Mouse (Mus musculus): ENCODE measurements around the gene Sar1b.
"Not testable (repeated sequence)": the region's sequence is repeated elsewhere in the genome, so short reads cannot be mapped to it uniquely, and the experiment has no call there.

Gene Sar1b

DNA sequence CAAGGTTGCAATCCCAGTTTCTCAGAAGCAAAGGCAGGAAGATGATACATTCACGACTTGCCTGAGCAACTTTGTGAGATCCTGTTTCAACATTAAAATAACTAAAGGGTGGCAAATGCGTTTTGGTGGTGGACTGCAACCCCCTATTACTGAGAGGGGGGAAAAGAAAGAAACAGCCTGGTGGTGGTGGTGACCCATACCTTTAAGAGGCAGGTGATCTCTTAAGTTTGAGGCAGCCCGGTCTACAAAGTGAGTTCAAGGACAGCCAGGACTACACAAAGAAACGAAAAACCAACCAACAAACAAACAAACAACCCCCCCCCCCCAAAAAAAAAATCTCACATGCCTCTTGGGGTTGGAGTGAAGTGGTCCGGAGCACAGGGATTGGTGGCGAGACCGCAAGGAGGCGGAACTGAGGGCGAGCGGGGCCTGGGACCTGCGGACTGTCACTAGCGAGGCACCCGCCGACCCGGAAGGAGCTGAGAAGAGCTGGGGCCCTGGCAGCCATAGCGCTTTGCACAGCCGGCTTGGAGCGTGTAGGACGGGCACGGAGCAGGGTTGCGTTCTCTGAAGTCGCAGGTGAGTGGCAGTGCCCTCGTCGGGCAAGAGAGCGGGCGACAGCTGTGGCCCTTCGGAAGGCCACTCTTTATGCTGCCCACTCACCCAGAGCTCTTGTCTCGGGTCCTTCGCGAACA is at the start of gene Sar1b, which contains the start of gene Sec24a:
Sar1b (plus strand) TSS at position 475 of the 695 bp plus-strand sequence.
Sec24a (minus strand) TSS at position 422 of the 695 bp plus-strand sequence.
- DNase-seq = peak; percentile 74 to 81

DNA sequence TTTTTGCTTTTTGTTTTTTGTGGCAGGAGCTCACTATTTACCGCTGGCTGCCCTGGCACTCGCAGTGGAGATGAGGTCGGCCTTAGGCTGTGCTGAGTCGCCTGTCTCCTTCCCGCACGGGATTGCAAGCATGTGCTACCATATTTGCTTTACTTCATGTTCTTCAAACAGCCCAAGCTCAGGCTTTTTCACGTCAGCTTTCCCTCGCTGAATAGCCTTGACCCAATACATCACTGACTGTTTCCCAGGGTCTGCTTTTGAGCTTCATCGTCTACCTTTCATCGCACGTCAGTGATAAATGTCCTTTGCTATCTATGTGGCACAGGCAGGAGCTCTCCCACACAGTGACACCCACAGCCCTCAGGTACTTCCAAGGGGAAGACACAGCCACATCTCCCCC is 42.4 kb upstream of the Sar1b start:
- no peak for DNase-seq

DNA sequence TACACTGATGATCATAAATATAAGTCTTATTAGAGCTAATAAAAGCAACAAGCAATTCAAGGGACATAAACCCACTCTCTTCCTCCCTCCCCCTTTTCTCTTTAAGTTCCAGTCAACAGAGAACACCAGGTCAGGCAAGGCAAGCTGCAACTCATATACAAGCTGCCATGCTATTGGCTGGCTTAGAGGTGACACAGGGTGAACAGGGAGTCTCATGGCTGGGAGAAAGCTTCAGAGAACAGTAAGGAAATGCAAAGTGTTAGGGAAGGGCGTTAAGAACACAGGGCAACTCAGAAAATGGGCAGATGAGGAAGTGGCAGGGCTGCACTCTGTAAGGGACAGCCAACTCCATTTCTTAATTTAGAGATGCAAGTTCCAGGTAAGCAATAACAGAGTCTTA is 30.6 kb upstream of the Sar1b start:
- DNase-seq = no peak

DNA sequence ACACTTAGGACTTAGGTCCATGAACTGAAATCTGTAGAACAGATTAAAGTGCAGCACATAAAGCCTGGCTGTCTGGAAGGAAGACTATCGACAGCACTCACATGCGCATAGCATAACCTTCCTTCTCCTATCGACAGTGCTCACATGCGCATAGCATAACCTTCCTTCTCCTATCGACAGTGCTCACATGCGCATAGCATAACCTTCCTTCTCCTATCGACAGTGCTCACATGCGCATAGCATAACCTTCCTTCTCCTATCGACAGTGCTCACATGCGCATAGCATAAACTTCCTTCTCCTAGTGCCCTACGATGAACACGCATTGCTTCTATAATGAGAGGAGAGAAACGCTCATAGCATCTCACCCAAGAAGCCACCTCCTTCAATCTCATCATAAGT is 29.3 kb upstream of the Sar1b start:
- not testable (repeated sequence) for DNase-seq

DNA sequence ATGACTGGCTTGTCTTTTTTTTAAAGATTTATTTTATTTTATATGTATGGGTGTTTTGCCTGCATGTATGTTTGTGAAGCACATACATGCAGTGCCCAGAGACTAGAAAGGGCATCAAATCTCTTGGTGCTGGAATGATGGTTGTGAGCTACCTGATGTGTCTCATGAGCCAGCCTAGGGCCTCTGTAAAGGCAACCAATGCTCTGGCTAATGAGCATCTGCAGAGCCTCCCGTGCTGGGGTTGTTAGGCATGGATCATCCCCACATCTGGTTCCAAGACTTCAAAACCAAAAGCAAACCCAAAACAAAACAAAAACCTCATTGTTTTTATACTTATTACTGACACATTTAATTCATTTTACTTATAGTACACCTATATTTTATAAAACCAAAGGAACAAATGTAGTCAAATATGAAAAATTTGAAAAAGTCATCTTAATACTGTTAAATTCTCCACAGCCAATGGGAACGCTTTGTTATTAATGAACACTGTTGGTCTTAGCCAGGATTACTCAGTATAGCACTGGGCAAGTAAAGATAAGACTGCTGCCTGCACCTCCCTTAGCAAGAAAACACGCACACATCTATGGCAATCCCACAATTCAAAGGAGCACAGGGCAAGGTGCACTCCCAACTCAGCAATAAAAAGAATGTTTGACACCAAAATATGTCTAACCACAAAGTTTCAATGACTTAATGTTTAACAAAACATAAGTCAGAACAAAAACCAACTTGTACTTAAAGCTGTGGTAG is 24.7 kb upstream of the Sar1b start:
- no peak for DNase-seq

DNA sequence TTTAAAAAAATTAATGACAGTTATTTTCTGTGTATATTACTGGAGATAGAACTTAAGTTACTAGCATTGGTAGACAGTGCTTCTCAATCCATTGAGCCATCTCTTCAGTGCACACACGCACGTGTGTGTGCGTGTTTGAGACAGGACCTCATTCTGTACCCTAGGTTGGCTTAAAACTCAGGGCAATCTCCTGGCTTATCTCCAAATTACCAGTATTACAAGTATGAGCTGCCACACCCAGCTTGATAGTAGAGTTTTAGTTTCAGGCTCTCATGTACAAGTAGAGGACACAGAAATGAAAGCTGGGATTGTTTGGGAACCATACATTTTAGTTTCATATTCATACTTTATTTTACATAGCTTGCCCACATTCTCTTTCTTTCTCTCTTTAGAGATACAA is 22.8 kb upstream of the Sar1b start:
- DNase-seq = no peak

DNA sequence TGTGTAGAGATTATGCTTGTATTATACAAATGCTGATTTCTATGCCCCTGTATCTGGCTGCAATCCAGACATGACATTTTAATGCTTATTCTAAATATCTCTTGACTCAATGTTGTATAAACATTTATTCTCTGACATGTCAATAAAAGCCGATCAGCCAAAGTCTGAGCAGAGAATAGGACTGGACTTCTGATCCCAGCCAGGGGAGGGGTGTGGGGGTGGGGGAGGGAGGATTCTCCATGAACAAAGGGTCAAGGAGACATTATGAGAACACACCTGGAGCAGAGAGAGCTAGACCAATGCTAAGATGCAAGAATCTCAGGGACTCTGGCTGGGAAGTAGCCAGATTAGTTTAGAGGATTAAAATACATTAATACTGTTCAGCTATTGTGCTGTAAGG is 17.4 kb upstream of the Sar1b start:
- DNase-seq = no peak

DNA sequence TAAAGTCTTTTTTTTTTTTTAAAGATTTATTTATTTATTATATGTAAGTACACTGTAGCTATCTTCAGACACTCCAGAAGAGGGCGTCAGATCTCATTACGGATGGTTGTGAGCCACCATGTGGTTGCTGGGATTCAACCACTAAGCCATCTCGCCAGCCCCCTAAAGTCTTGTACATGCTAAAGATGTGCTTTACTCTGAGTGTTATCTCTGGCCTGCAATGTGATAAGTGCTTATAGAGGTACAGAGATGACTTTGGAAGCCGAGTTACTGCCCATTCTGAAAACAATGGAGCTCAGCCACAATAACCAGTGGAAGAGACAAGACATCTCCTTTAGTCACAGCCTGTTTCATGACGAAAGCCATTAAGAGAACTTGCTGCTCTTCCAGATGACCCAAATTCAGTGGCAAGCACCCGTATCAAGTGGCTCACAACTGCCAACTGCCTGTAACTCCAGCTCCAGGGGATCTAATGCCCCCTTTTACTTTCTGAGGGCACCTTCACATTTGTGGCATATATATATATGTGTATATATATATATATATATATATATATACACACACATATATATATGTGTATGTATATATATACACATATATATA is 11.8 kb upstream of the Sar1b start:
- DNase-seq = not testable (repeated sequence)

DNA sequence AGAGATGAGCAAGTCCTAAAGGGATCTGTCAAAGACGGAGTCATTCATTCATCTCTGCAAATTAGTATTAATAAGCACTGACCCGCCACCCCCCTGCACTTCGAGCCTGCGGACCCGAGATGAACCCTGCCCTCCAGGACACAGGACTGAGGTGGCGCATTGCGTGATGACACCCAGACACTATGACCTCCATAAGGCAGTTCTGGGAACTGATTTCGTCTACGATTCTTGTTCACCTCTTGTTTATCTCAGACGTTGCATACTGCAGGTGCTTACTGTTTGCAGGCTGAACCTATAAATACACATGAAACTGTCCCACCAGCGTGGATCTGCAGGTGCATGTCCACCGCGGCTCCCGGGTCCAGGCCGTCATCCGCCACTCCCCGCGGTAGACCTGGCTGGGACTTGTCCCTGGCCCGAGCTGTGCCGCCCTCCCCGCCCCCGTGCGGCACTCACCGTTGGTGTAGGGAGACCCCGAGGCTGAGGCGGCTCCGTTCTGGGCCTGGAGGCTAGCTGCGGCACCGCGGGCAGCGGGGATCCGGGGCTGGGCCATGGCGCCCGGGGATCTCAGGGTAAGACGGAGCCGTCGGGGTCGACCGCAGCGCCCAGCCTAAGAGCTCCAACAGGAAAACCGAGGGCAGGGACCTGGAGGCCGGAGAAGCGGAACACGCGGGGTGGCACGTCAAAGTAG is 7.7 kb upstream of the Sar1b start:
- peak; percentile 11 to 41 for DNase-seq

DNA sequence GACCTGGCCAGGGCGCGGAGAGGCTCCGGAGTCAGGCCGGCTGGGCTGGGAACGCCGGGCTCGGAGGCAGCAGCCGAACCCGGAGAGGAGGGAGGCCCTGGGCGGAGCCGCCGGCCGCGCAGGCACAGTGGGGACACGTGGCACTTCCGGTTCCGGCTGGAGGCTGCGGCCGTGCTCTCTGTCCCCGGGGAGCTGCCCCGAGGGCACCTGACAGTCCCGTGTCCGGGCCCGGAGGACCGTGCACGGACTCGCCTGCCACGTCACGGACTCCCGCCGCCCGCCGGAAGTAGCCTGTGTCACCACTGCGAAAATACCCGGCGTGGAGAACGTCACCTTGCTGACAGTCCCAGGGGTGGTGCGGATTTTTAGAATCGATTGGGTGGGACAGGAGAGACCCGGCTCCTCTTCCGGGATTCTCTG is 7.1 kb upstream of the Sar1b start:
- peak; percentile 92 to 94 for DNase-seq

DNA sequence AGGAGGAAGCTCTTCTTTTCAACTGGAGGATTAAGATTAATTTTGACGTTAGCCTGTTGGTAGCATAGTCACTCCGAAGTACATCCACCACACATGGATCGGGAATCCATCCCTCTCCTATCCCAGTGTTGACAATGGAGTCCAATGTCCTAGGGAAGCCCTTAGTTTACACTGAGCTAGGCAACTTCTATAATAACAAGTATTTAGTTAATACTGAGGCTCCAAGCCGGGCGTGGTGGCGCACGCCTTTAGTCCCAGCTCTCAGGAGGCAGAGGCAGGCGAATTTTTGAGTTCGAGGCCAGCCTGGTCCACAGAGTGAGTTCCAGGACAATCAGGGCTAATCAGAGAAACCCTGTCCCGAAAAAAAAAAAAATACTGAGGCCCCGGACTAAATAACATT is 6.5 kb upstream of the Sar1b start:
- no peak for DNase-seq

DNA sequence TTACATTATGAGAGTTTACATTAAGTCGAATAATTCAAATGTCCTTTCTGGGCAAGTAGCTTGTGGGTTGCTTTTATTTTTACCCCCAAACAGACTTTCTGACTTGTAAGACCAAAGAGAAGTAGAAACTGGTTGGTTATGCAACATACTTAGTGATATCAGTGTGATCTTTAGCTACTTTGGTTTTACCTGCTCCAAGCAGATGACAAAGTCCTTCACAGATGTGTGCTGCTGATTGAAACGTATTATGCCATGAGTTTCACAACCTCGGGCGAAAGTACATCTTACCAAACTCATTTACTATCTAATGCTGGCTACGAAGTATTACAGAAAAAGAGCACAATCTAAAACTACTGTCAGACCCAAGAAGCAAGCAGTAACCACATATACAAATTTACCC is 5.9 kb upstream of the Sar1b start:
- DNase-seq = no peak

DNA sequence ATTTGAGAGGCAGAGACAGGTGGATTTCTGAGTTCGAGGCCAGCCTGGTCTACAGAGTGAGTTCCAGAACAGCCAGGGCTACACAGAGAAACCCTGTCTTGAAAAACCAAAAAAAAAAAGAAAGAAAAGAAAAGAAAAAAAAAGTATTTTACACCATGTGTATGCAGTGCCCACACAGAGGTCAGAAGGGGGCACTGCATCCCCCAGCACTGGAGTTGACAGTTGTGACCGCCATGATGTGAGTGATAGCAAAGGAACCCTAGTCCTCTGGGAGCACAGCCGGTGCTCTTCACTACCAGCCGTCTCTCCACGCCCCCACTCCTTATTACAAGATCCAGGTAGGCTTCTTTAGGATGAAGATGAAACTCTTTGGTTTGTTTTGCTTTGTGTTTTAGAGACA is 5.3 kb upstream of the Sar1b start:
- not testable (repeated sequence) for DNase-seq

DNA sequence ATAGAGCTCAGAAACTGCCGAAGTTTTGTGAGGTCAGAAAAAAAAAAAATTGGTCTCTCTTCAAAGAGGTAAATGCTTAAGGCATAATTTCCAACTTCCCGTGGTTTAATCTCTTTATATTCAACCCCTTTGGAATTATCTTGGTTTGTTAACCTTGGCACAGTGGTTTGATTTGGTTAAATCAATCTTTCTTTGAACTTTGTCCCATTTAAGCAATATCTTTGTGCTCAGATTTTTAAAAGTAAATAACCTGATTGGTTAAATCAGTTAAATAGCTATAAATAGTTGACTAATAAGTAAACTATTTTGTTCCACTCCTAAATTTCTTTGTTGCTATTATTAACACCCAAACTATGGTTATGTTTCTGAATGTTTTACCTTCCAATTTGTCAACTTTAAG is 4.2 kb upstream of the Sar1b start:
- DNase-seq = no peak

DNA sequence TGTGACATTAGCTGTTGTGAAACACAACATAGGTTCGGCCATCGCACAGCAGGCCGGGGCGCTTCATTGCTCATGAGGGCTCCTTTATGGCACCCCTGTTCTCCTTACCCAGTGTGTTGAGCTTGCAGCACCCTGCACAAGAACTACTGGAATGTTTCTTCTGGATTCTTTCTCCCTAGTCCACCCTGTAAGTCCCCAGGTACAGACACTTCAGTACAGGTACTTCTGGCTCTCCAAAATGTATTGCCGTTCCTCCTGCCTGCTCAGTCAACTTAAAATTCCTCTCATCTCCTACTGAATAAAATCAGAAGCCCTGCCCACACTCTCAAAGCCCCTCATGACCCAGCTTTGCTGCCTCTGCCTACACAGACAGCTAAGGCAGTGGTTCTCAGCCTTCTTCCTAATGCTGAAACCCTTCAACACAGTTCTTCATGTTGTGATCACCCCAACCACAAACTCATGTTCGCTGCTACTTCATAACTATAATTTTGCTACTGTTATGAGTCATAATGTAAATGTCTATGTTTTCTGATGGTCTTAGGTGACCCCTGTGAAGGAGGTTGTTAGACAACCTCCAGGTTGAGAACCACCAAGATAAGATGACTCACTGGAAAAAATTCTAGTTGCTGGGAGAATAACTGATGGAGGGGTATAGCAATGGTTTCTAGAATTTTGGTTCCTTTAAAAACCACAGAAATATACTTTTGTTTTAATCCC is 3.4 kb upstream of the Sar1b start:
- no peak for DNase-seq

DNA sequence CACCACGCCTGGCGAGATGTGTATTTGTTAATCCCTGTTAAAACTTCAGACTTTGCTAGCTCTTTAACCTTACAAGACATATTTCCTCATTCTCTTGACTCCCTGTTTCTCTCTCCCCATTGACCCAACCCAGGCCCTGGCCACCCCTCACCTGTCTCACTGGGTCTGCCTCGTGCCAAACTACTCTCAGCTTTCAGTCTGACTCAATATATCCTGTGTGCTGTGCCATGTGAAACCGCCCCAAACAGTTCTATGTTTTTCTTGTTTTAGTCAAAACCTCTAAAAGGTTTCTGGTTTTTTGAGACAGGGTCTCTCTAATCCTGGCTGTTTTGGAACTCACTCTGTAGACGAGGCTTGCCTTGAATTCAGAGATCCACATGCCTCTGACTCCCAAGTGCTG is 2.2 kb upstream of the Sar1b start:
- DNase-seq = no peak

DNA sequence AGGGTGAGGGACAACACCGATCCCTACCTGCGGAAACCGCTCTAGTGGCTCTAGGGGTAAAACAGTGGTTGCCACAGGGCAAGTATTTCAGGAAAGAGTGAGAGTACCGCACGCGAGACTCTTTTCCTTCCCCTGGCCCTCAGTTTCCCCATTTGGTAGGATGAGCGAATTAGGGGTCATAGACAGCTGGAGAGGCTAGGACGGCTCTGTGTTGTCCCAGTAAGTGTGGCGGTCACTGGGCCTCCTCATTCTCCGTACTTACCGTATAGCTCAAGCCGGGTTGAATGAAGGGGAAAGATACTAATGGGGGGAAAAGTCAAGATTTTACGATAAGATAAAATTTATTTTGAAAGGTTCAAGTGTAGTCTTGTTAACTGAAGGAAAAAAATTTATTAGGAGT is 468 bp downstream of the Sar1b start:
- no peak for DNase-seq

DNA sequence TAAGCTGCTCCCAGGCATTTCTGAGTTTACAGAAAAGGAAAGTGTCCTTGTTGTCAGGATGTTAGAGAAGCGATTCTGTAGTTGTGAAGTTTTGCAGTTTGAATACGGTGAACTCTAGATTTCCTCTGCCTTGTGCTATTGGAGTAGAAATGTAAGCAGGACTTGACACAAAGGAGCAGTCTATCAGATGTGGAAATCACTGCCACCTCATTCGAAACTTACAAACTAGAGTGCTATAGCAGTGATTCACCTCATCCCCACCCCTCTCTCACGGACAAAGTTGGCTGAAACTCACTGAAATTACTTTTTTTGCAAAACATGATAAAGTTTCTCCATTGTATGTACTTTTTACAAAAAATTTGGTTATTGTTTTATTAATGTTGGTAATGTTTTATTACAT is 1.3 kb downstream of the Sar1b start:
- no peak for DNase-seq

DNA sequence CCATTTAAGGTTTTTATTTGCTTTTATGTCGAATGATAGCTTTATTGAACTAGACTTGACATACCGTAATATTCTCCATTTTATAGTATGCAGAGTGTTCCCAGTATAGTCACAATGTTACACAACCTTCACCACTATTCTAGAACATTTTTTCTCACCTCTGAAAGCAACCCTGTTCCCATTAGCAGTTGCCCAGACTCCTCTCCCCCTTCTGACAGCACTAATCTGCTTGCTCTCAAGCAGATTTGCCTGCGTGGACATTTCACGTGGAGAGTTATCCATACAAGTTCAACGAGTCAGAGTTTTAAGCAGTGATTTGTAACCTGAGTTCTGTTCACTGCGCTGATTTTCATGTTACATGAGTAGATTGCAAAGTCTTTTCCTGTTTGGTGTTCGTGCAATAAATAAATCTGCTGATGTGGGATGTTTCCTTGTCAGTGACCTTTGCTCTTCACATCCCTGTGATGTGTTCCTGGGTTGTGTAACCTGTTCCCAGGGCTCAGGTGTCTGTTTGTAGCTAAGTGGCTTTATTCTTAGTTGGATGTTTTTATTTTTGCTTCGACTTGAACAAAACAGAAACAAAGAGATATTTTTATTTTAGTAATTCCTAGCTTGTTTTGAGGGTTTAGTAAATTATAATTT is 4.2 kb downstream of the Sar1b start:
- DNase-seq = peak; percentile 67 to 69

DNA sequence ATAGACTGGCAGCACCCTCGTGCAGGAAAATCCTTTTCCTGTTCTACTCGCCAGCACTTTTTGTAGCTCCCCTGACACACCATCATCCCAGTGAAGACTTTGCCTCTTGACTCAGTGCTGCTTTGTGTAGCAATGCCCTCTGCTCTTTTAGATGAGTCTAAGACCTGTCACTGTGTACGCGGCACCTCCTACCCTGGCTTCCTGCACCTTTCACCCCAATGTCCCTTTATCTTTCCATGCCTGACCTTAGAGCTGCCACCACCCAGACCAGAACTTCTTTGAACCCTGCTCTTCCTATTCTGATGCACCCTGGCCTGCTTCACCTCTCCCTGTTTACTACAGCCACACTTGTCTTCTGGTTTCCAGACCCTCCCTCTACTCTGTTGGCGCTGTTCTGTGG is 4.8 kb downstream of the Sar1b start:
- peak in 1 of 2 experiments; percentile 7 for DNase-seq

DNA sequence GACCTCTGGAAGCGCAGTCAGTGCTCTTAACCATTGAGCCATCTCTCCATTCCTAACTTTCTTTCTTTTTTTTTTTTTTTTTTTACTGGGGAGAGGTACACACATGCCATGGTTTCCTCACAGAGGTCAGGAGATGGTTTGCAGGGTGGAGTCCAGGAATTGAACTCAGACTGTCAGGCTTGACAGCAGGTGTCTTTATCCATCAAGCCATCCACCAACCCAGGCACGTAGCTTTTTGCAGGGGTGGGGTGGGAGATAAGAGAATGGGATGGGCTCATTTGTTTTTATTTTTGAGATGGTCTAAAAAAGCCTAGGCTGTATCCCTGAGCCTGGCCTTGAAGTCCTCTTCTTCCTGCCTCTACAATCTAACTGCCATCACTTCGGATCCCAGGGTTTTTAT is 12.0 kb downstream of the Sar1b start:
- DNase-seq = no peak

DNA sequence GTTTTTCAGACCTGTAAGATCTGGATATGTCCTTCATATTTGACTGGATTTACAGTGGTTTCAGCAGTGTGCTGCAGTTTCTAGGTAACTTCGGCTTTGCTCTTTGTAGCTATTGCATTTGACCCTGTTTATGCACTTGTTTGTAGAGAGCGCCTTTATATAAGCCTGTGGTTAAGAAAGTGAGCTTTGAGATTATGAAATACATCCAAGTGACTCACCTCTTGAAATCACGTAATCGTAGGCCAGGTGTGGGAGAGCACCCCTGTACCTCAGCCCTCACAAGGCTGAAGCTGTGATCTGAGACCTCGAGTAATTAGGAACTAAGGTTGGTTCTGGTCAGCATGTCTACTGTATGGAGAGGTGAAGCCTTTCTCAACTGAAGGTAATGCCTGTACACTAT is 14.0 kb downstream of the Sar1b start:
- DNase-seq = no peak

Measured in kidney, adult 8-10 months (tissue).